Mouse (Mus musculus): ENCODE results near the gene Zfp969. TPM values are rescaled to one million over a fixed set of nuclear protein-coding genes. Genes with fewer than 3 reads are reported as not detected.
"Not testable (repeated sequence)": the region's sequence is repeated elsewhere in the genome, so short reads cannot be mapped to it uniquely, and the experiment has no call there.

Zfp969 gene
- total RNA-seq (2012; rRNA removed) (not detected in 2 replicates), polyA plus RNA-seq (2012; ENCODE audit: insufficient read depth in 1 of 2, insufficient read length in 2 of 2, low read depth in 1 of 2, low replicate concordance in 2 of 2, missing spikeins in 1 of 2) (100 to 1,000 TPM in 1 of 2 experiments, not detected in 1; 400 TPM)

GRCm38 (mm10) chr2:175703546-175703945 is at the start of gene Zfp969:
Gene Zfp969, minus strand, starts transcription at chr2:175703646.
- H3K27me3 ChIP-seq (ENCODE audit: control insufficient read depth in 1 of 2, insufficient read depth in 2 of 2, low read length in 2 of 2); H3K79me2 ChIP-seq (ENCODE audit: control insufficient read depth, insufficient read depth, low read length, poor library complexity); H3K4me3 ChIP-seq (ENCODE audit: control insufficient read depth in 1 of 2, insufficient read depth in 1 of 2, low read depth in 2 of 2, low read length in 2 of 2); H3K9ac ChIP-seq (ENCODE audit: control insufficient read depth, low read depth, low read length, poor library complexity, severe bottlenecking); H3K36me3 ChIP-seq (ENCODE audit: control insufficient read depth in 1 of 2, insufficient read depth in 2 of 2, low read length in 2 of 2); H3K27ac ChIP-seq (ENCODE audit: control insufficient read depth, low read depth, low read length); H3K9me3 ChIP-seq (replicated peaks; ENCODE audit: insufficient read depth, low read length); H3K4me1 ChIP-seq (ENCODE audit: control insufficient read depth in 1 of 2, insufficient read depth in 2 of 2, low read length in 2 of 2); DNase-seq (ENCODE audit: low read depth, low spot score): not testable (repeated sequence)

- DNase-seq (ENCODE audit: low read depth, low spot score); H3K9me3 ChIP-seq (replicated peaks; ENCODE audit: insufficient read depth, low read length); H3K4me1 ChIP-seq (ENCODE audit: control insufficient read depth in 1 of 2, insufficient read depth in 2 of 2, low read length in 2 of 2); H3K9ac ChIP-seq (ENCODE audit: control insufficient read depth, low read depth, low read length, poor library complexity, severe bottlenecking); H3K27me3 ChIP-seq (ENCODE audit: control insufficient read depth in 1 of 2, insufficient read depth in 2 of 2, low read length in 2 of 2); H3K79me2 ChIP-seq (ENCODE audit: control insufficient read depth, insufficient read depth, low read length, poor library complexity); H3K27ac ChIP-seq (ENCODE audit: control insufficient read depth, low read depth, low read length); H3K4me3 ChIP-seq (ENCODE audit: control insufficient read depth in 1 of 2, insufficient read depth in 1 of 2, low read depth in 2 of 2, low read length in 2 of 2); H3K36me3 ChIP-seq (ENCODE audit: control insufficient read depth in 1 of 2, insufficient read depth in 2 of 2, low read length in 2 of 2): not testable (repeated sequence)
Observed at GRCm38 (mm10) chr2:175741237-175741636, 37.8 kb upstream of the Zfp969 start, which contains the start of gene Gm2007. Gene Gm2007, plus strand, starts transcription at chr2:175741537.

GRCm38 (mm10) chr2:175643678-175644077 is 59.8 kb downstream of the Zfp969 start, which contains the start of gene Gm11007:
Gene Gm11007, plus strand, starts transcription at chr2:175643978.
- not testable (repeated sequence) for H3K27me3 ChIP-seq (ENCODE audit: control insufficient read depth in 1 of 2, insufficient read depth in 2 of 2, low read length in 2 of 2); H3K79me2 ChIP-seq (ENCODE audit: control insufficient read depth, insufficient read depth, low read length, poor library complexity); H3K36me3 ChIP-seq (ENCODE audit: control insufficient read depth in 1 of 2, insufficient read depth in 2 of 2, low read length in 2 of 2); H3K27ac ChIP-seq (ENCODE audit: control insufficient read depth, low read depth, low read length); H3K4me3 ChIP-seq (ENCODE audit: control insufficient read depth in 1 of 2, insufficient read depth in 1 of 2, low read depth in 2 of 2, low read length in 2 of 2); H3K4me1 ChIP-seq (ENCODE audit: control insufficient read depth in 1 of 2, insufficient read depth in 2 of 2, low read length in 2 of 2); DNase-seq (ENCODE audit: low read depth, low spot score); H3K9me3 ChIP-seq (replicated peaks; ENCODE audit: insufficient read depth, low read length); H3K9ac ChIP-seq (ENCODE audit: control insufficient read depth, low read depth, low read length, poor library complexity, severe bottlenecking)

Other genes with a start within 250 kb of the Zfp969 start
- gene Zfp965, start 233.7 kb downstream of the Zfp969 start, total RNA-seq (2012; rRNA removed), result 2.5 and 3.4 TPM in 2 replicates
- gene Zfp965, start 233.7 kb downstream of the Zfp969 start, polyA plus RNA-seq (2012; ENCODE audit: insufficient read depth in 1 of 2, insufficient read length in 2 of 2, low read depth in 1 of 2, low replicate concordance in 2 of 2, missing spikeins in 1 of 2), result 100 to 1,000 TPM in 1 of 2 experiments, 1 to 10 TPM in 1; 6.9 to 400 TPM
- not detected in 2 replicates for gene Gm11007, start 59.7 kb downstream of the Zfp969 start, total RNA-seq (2012; rRNA removed)
- 100 to 1,000 TPM in 1 of 2 experiments, not detected in 1; 469 TPM for gene Gm11007, start 59.7 kb downstream of the Zfp969 start, polyA plus RNA-seq (2012; ENCODE audit: insufficient read depth in 1 of 2, insufficient read length in 2 of 2, low read depth in 1 of 2, low replicate concordance in 2 of 2, missing spikeins in 1 of 2)
- not detected in 2 replicates for gene Gm2007, start 37.9 kb upstream of the Zfp969 start, total RNA-seq (2012; rRNA removed)
- gene Gm2007, start 37.9 kb upstream of the Zfp969 start, polyA plus RNA-seq (2012; ENCODE audit: insufficient read depth in 1 of 2, insufficient read length in 2 of 2, low read depth in 1 of 2, low replicate concordance in 2 of 2, missing spikeins in 1 of 2), result 100 to 1,000 TPM in 1 of 2 experiments, not detected in 1; 469 TPM
- 0.49 and 0.92 TPM in 2 replicates for gene Gm14288, start 97.4 kb upstream of the Zfp969 start, total RNA-seq (2012; rRNA removed)
- 10 to 100 TPM in 1 of 2 experiments, not detected in 1; 49.3 TPM for gene Gm14288, start 97.4 kb upstream of the Zfp969 start, polyA plus RNA-seq (2012; ENCODE audit: insufficient read depth in 1 of 2, insufficient read length in 2 of 2, low read depth in 1 of 2, low replicate concordance in 2 of 2, missing spikeins in 1 of 2)
- gene Gm6710, start 165.6 kb upstream of the Zfp969 start, total RNA-seq (2012; rRNA removed), result 2.6 and 3.2 TPM in 2 replicates
- gene Gm6710, start 165.6 kb upstream of the Zfp969 start, polyA plus RNA-seq (2012; ENCODE audit: insufficient read depth in 1 of 2, insufficient read length in 2 of 2, low read depth in 1 of 2, low replicate concordance in 2 of 2, missing spikeins in 1 of 2), result 100 to 1,000 TPM in 1 of 2 experiments, 1 to 10 TPM in 1; 1.5 to 297 TPM
- gene Zfp966, start 227.5 kb upstream of the Zfp969 start, total RNA-seq (2012; rRNA removed), result 8.0 and 13.9 TPM in 2 replicates
- 100 to 1,000 TPM in 1 of 2 experiments, 1 to 10 TPM in 1; 9.7 to 774 TPM for gene Zfp966, start 227.5 kb upstream of the Zfp969 start, polyA plus RNA-seq (2012; ENCODE audit: insufficient read depth in 1 of 2, insufficient read length in 2 of 2, low read depth in 1 of 2, low replicate concordance in 2 of 2, missing spikeins in 1 of 2)

Measured in MEL (cell line).